Mouse (Mus musculus) CH12.LX (cell line): Measurements from ENCODE around the gene Nup133. TPM values are rescaled to one million over a fixed set of nuclear protein-coding genes. Genes with fewer than 3 reads are reported as not detected.

ENCODE experiments used
- DNase-seq: peaks from one replicate; pipeline ENCODE4 v3.0.0-alpha.2; 2013; ENCODE audit errors: extremely low read depth
- H3K27ac ChIP-seq: 2 replicates; pipeline ENCODE4 v1.5.1; 2012; ENCODE audit warnings: low read depth, mild to moderate bottlenecking, control low read depth, moderate library complexity; ENCODE audit not compliant: insufficient read depth
- H3K27me3 ChIP-seq: replicated peaks from 2 replicates; pipeline ENCODE3; 2012; ENCODE audit warnings: inconsistent platforms
- H3K36me3 ChIP-seq, 2 experiments: replicated peaks in 1 of 2; 2 replicates each; pipeline versions ENCODE3 to v1.6.1; 2012; ENCODE audit warnings: inconsistent platforms in 1 of 2, low read length in 1 of 2, mild to moderate bottlenecking in 1 of 2, mixed read lengths in 1 of 2, moderate library complexity in 1 of 2; ENCODE audit not compliant: control insufficient read depth in 1 of 2, insufficient read depth in 1 of 2
- H3K4me1 ChIP-seq, 2 experiments: 2 replicates each; pipeline ENCODE4 v1.6.1; 2012; ENCODE audit warnings: inconsistent platforms in 1 of 2, moderate library complexity in 1 of 2; ENCODE audit not compliant: insufficient read depth in 2 of 2, control insufficient read depth in 1 of 2
- H3K4me2 ChIP-seq: 2 replicates; pipeline ENCODE4 v1.6.1; 2012; ENCODE audit warnings: low read depth, mild to moderate bottlenecking, control low read depth; ENCODE audit not compliant: poor library complexity, insufficient read depth, severe bottlenecking
- H3K4me3 ChIP-seq, 3 experiments: fragments of 150-350 bp in 1 of 3; sonication (generic) in 1 of 3; replicated peaks in 1 of 3; 2 replicates each; pipeline versions ENCODE3 to v1.5.1; 2011 to 2012; ENCODE audit warnings: low read depth in 2 of 3, low read length in 2 of 3, mild to moderate bottlenecking in 2 of 3, moderate library complexity in 2 of 3, control low read depth in 1 of 3, improper control_type of control experiment in 1 of 3, inconsistent platforms in 1 of 3, mixed read lengths in 1 of 3; ENCODE audit not compliant: poor library complexity in 1 of 3
- H3K79me2 ChIP-seq: replicated peaks from 2 replicates; pipeline ENCODE4 v1.6.1; 2012; ENCODE audit warnings: mild to moderate bottlenecking, moderate library complexity; ENCODE audit not compliant: control insufficient read depth, poor library complexity, insufficient read depth, severe bottlenecking; ENCODE audit errors: extremely low read depth
- H3K9ac ChIP-seq: 2 replicates; pipeline ENCODE4 v1.6.1; 2012; ENCODE audit warnings: low read depth, mild to moderate bottlenecking, control low read depth, moderate library complexity; ENCODE audit not compliant: insufficient read depth
- H3K9me3 ChIP-seq: replicated peaks from 2 replicates; pipeline ENCODE3; 2012; ENCODE audit warnings: low read length, inconsistent platforms, mixed read lengths
- CHD1 ChIP-seq: IDR thresholded peaks from 2 replicates; pipeline ENCODE4 v1.6.1; 2012; ENCODE audit warnings: low read depth, low read length, improper control_type of control experiment, inconsistent platforms
- E2F4 ChIP-seq: IDR thresholded peaks from 2 replicates; pipeline ENCODE4 v1.6.1; 2011; ENCODE audit warnings: low read depth, low read length, improper control_type of control experiment; ENCODE audit not compliant: insufficient replicate concordance
- ELF1 ChIP-seq: IDR thresholded peaks from 2 replicates; pipeline ENCODE4 v1.6.1; 2014; ENCODE audit warnings: low read depth, mild to moderate bottlenecking, inconsistent platforms, low read length, improper control_type of control experiment
- EP300 ChIP-seq: IDR thresholded peaks from 2 replicates; pipeline ENCODE4 v1.6.1; 2011; ENCODE audit warnings: low read length, improper control_type of control experiment
- ETS1 ChIP-seq: conservative IDR thresholded peaks from 2 replicates; pipeline ENCODE4 v1.6.1; 2012; ENCODE audit warnings: low read depth, mild to moderate bottlenecking, inconsistent platforms, low read length, improper control_type of control experiment, moderate library complexity
- GABPA ChIP-seq: IDR thresholded peaks from 2 replicates; pipeline ENCODE4 v1.6.1; 2012; ENCODE audit warnings: low read depth, low read length, improper control_type of control experiment, inconsistent platforms; ENCODE audit not compliant: insufficient replicate concordance
- HCFC1 ChIP-seq: IDR thresholded peaks from 2 replicates; pipeline ENCODE4 v1.6.1; 2012; ENCODE audit warnings: low read depth, mild to moderate bottlenecking, inconsistent platforms, low read length, improper control_type of control experiment
- IRF4 ChIP-seq: IDR thresholded peaks from 2 replicates; pipeline ENCODE4 v1.6.1; 2014; ENCODE audit warnings: low read depth, mild to moderate bottlenecking, inconsistent platforms, low read length, improper control_type of control experiment
- JUND ChIP-seq: conservative IDR thresholded peaks from 2 replicates; pipeline ENCODE4 v1.6.1; 2011; ENCODE audit warnings: low read depth, low read length, improper control_type of control experiment
- KAT2A ChIP-seq: IDR thresholded peaks from 2 replicates; pipeline ENCODE4 v1.6.1; 2012; ENCODE audit warnings: low read length, improper control_type of control experiment, inconsistent platforms; ENCODE audit not compliant: insufficient replicate concordance
- MAFK ChIP-seq: IDR thresholded peaks from 2 replicates; pipeline ENCODE4 v1.6.1; 2011; ENCODE audit warnings: low read length, improper control_type of control experiment; ENCODE audit not compliant: insufficient replicate concordance
- MAX ChIP-seq: IDR thresholded peaks from 2 replicates; pipeline ENCODE4 v1.6.1; 2011; ENCODE audit warnings: low read length, improper control_type of control experiment
- MAZ ChIP-seq: IDR thresholded peaks from 2 replicates; pipeline ENCODE4 v1.6.1; 2012; ENCODE audit warnings: low read depth, mild to moderate bottlenecking, inconsistent platforms, low read length, improper control_type of control experiment, moderate library complexity
- MXI1 ChIP-seq: IDR thresholded peaks from 2 replicates; pipeline ENCODE4 v1.6.1; 2011; ENCODE audit warnings: mild to moderate bottlenecking, low read depth, low read length, improper control_type of control experiment
- NRF1 ChIP-seq: IDR thresholded peaks from 2 replicates; pipeline ENCODE4 v1.6.1; 2014; ENCODE audit warnings: low read depth, mild to moderate bottlenecking, inconsistent platforms, low read length, improper control_type of control experiment, moderate library complexity
- POLR2AphosphoS2 ChIP-seq: IDR thresholded peaks from 2 replicates; pipeline ENCODE4 v1.6.1; 2011; ENCODE audit warnings: low read depth, low read length, improper control_type of control experiment
- RCOR1 ChIP-seq: conservative IDR thresholded peaks from 2 replicates; pipeline ENCODE4 v1.6.1; 2012; ENCODE audit warnings: low read depth, mild to moderate bottlenecking, inconsistent platforms, low read length, improper control_type of control experiment
- SMC3 ChIP-seq: IDR thresholded peaks from 2 replicates; pipeline ENCODE4 v1.6.1; 2011; ENCODE audit warnings: low read depth, low read length, improper control_type of control experiment
- USF1 ChIP-seq: IDR thresholded peaks from 2 replicates; pipeline ENCODE4 v1.6.1; 2014; ENCODE audit warnings: low read depth, mild to moderate bottlenecking, inconsistent platforms, low read length, improper control_type of control experiment
- ZC3H11A ChIP-seq: IDR thresholded peaks from 2 replicates; pipeline ENCODE4 v1.6.1; 2012; ENCODE audit warnings: low read depth, mild to moderate bottlenecking, inconsistent platforms, low read length, improper control_type of control experiment
- dilution Hi-C: fragments of 300-500 bp; cut with MboI; formaldehyde crosslinking; loops from 2 replicates; pipeline ENCODE4 v1.14.3; 2020; ENCODE audit warnings: low sequenced_read_pairs; ENCODE audit not compliant: extremely low pct_unique_long_range_greater_than_20kb, extremely low pct_ligation_motif_present
- in situ Hi-C: fragments of 300-500 bp; cut with MboI; formaldehyde crosslinking; loops from 3 replicates; pipeline ENCODE4 v1.14.3; 2019; ENCODE audit warnings: low sequenced_read_pairs, low pct_ligation_motif_present, low pct_unique_long_range_greater_than_20kb, mixed read lengths
- polyA plus RNA-seq: library from polyadenylated mRNA; unstranded; fragments of >175 nt; gene quantifications from 2 replicates; pipeline ENCODE4 v1.2.1, GENCODE M21; 2012; ENCODE audit warnings: low read depth; ENCODE audit not compliant: insufficient read length
- total RNA-seq, 2 experiments: library from RNA; depleted of rRNA; stranded (reverse); fragments of 300-350 nt in 1 of 2; fragments of >200 nt in 1 of 2; gene quantifications; 2 replicates each; pipeline ENCODE4 v1.2.3; 2012 to 2014

Nup133 gene
- total and polyA plus RNA-seq, 3 experiments: 32.8 to 49.0 (median 39.6) TPM

DNA sequence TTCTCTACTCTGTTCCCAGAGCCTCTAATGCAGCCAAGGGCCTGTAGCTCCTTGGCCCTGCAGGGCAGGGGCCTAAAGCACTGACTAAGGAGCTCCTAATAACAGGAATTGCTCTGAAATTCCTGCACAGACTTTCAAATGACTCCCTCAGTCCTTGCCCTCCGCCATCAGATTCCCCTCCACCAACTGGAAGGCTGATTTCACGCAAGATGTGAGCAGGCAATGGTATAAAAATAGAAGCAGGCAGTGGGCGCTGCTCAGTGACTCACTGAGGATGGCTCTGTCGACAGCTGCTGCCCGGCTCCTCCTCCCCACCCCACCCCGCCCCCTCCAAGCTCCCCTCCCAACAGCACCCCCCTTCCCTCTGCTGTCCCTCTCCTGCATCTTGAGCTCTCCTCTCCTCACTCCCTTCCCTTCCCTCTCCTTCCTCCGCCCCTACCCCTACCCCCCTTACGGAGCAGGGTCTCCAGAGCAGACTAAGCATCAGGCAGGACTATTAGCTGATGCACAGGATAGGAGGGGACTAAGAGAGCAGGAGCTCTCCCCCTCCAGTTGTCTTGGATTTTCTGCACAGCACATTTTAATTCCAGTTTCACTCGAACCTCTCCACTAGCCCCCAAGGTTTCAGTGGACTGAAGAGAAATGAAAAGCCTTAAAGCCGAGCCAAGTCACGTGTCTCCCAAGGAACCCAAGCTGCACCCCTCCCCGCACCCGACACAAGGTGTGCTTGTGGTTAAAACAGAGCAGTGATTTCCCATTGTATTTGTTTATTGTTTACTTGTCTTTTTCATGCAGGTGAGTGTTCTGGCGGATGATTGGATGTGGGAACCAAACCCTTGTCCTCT is 64.1 kb downstream of the Nup133 start:
- Histone ChIP-seq H3K27ac (no peak overlapping the region), H3K4me1 (peaks cover 3 to 18% of the 10 kb centered on the region in 2 experiments; a peak in 3 of 4 replicates), H3K36me3 (no peaks in the 10 kb centered on the region), H3K9ac (no peak overlapping the region), H3K4me2 (no peak overlapping the region), H3K4me3 (no peak overlapping the region), H3K79me2 (no peaks in the 10 kb centered on the region), H3K9me3 (peaks cover 5% of the 10 kb centered on the region), H3K27me3 (peaks cover 69% of the 10 kb centered on the region)
- in situ Hi-C loops (no loop called here), dilution Hi-C loops (no loop called here)
- no peak for TF ChIP-seq POLR2AphosphoS2
- TF ChIP-seq RCOR1: no peak
- TF ChIP-seq MAZ: no peak
- TF ChIP-seq USF1: no peak
- TF ChIP-seq JUND: no peak
- no peak for TF ChIP-seq MXI1
- no peak for TF ChIP-seq CHD1
- TF ChIP-seq MAX: no peak
- TF ChIP-seq NRF1: no peak
- TF ChIP-seq MAFK: no peak
- no peak for TF ChIP-seq EP300
- TF ChIP-seq E2F4: no peak
- TF ChIP-seq ETS1: no peak
- no peak for TF ChIP-seq GABPA
- TF ChIP-seq ELF1: no peak
- TF ChIP-seq ZC3H11A: no peak
- TF ChIP-seq HCFC1: no peak
- no peak for DNase-seq

DNA sequence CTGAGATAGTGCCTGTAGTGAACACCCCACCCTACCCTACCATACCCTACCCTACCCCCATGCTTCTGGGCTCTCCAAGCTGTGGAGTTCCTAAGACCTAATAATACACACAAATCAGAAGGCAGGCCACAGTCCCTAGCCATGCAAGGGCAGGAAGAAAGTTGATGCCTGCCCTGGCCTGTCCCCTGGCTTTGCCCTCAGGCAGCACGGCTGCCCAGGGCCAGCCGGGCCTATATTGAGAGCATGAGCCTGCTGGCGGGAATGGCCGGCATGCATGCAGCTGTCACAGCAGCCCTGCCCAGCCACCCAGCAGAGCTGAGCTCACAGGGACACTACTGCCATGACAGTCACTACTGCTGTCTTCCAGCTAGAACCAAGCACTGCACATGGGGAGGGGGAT is 66.0 kb downstream of the Nup133 start:
- H3K4me2 ChIP-seq: no peak overlapping the region
- no peaks in the 10 kb centered on the region for H3K79me2 ChIP-seq
- H3K4me3 ChIP-seq: no peak overlapping the region
- in situ Hi-C loops (no loop called here), dilution Hi-C loops (no loop called here)
- no peaks in the 10 kb centered on the region for H3K36me3 ChIP-seq
- TF ChIP-seq E2F4 (no peak), SMC3 (no peak), IRF4 (no peak), CHD1 (no peak), KAT2A (no peak)
- H3K27ac ChIP-seq: no peak overlapping the region
- peaks cover 61% of the 10 kb centered on the region for H3K27me3 ChIP-seq
- no peak overlapping the region for H3K9ac ChIP-seq
- H3K4me1 ChIP-seq: peaks cover 3 to 27% of the 10 kb centered on the region in 2 experiments; a peak in 3 of 4 replicates
- no peak for DNase-seq
- peaks cover 5% of the 10 kb centered on the region for H3K9me3 ChIP-seq
